Mouse (Mus musculus) kidney, adult 18-20 months (tissue): ENCODE results near the gene Spaca6.
"Not testable (repeated sequence)": the region's sequence is repeated elsewhere in the genome, so short reads cannot be mapped to it uniquely, and the experiment has no call there.

Experiments used
- DNase-seq: peaks from one replicate; pipeline ENCODE4 v3.0.0; 2021

Spaca6 gene

DNA sequence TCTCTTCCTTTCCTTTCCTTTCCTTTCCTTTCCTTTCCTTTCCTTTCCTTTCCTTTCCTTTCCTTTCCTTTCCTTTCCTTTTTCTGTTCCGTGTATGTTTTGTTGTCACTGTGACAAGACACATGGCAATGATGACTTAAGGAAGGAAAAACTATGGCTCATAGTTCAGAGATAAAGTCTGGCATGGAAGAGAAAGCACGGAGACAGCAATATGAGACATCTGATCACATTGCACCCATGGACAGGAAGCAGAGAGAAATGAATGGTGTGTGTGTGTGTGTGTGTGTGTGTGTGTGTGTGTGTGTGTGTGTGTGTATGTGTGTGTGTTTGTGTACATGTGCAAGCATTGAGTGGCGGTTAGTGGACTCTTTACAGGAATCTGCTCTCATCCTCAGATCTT is 17.6 kb downstream of the Spaca6 start:
- DNase-seq = not testable (repeated sequence)

DNA sequence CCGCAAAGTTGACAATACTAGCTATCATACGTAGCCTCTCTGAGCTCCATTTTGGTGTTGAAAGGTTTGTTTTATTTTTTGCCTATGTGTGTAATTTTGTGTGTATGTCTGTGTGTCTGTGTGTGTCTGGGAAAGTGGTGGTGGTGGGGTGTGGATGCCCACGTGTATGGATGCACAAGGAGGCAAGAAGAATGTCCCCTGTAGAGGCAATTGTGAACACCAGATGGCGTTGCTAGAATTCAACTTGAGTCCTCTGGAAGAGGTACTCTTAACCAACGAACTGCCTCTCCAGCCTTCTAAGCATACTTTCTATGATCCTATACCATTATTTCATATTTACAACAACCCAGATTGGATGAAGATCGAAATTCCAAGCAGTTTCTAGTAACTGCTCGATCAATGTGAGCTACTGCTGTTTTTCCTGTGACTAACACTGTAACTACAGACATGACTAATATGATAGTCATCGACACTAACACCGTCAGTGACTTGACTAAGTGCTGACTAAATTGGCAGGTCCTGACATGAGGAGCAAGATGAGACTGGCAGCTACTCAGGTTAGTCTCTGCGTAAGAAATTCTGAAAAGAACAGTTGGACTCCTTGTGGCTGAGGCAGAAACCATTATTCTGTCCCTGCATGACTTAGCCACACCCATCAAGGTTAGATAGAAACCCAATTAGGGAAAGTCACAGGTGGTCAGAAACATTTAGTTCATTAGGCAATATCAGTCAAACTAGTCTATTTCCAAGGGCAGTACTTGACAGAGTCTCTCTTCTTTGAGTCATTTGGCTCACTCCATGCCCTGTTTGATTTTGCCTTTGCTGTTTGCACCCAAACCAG is 18.4 kb downstream of the Spaca6 start:
- DNase-seq = peak; percentile 16

DNA sequence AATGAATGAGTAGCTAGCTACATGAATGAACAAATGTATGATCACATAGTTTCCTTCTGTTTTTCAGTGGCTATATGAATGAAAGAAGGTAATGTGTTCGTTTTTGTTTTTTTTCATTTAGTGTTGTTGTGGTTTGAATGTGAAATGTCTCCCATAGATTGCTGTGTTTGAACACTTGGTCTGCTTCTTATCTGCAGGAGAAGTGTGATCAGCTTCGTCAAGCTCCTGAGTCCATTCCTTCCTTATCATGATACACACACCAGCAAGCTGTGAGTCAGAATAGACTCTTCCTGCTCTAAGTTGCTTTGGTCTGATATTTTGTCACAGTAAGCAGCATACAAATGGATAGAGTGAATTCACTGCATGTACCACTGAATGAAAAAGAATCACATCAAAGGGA is 22.0 kb downstream of the Spaca6 start:
- DNase-seq = no peak

DNA sequence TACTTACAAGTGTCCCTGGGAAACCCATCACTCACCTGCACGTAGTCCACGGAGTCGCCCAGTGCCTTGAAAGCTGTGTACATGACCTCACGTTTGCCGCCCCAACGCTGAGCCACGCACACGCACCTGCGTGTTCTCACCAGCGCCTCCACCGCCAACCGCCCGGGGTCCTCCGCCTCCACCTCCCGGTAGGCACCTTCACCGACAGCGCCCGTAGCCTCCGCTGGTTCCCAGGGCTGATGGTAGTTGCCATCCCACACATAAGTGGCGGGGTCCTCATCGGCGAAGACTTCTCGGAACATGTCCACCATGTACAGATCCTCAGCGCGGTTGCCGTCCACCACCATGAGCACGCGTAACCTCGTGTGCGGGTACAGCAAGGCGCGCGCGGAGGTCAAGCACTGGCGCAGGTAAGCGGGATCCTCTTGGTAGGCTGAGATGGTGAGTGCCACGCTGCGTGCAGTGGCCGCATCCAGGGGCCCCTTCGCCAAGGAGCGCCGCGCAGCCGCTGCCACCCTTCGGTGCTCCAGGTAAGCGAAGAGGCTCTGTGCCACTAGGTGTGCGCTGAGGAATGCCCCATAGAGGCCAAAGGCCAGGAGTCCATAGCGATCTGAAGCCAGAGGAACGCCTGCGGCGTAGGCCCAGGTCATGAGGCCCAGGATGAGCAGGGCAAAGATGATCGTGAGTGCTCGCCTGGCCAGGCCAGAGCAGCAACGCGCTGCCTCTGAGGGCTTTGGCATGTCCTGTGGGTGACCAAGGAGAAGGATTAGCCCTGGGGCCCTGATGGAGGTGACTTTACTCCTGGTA is 23.2 kb downstream of the Spaca6 start:
- DNase-seq = no peak

DNA sequence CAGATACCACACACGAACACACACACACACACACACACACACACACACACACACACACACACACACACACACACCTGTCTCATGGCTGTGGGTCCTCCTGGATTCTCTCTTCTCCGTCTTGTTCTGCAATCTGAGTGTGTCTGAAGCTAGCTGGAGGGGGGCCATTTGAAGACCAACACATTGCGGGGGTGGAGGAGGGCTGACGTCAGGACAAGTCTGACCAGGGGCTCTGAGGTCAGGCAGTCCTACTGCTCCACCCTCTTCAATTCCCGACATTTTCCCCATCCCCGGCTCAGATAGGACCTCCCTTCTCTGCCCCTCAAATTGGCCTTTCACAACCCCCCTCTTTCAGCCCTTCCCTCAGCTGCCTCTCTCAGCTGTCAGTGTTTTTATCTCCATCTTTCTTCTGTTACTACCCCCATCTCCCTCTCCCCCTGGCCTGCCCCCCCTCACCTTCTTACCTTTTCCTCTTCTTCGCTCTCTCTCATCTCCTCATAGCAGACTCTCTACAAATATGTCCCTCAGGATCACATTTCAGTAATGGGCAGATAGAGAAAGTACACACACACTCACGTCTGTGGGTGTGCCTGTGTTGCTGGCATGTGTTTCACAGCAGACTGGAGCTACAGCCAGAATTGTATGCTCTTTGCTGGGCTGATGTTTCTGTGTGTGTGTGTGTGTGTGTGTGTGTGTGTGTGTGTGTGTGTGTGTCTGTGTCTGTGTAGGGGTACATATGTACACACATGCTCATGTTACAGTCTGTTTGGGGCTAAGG is 28.3 kb downstream of the Spaca6 start, which contains the start of gene Has1:
TSS of gene Has1 (minus strand) at position 142 of the 775 bp plus-strand sequence.
- no peak for DNase-seq

DNA sequence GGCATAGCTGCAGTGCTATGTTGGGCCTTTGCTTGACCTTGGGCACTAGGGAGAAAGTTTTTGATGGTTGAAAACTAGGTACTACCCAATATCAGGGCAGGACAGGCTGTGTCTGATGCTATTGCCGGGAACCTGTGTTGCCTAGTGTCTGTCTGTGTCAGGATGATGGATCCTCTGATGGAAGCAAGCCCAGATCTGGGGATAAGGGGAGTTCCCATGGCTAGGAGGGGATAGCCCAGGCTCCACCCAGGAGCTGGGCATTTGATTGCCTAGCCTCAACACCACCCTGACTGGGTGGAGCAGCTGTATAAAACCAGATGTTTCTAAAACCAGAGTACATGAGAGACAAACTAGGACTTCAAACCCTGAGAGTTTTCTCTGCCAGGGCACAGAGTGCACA is 29.7 kb downstream of the Spaca6 start:
- no peak for DNase-seq

DNA sequence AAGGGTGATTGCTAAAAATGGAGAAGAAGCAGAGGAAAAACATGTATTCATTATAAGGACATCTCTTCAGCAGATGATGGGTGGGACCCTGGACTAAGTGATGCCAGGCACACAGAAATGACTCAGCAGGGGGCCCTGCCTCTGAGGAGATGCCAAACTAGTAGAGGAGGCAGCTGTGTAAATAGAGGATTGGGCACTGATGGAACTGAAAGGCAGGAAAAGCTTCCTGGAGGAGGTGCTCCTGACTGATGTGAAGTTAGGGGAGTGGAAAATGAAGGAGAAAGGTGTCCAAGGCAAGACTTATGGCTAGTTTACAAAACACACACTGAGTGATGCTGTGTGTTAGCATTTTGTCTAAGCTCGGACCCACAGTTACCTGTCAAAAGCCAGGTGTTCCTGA is 30.5 kb downstream of the Spaca6 start:
- no peak for DNase-seq

DNA sequence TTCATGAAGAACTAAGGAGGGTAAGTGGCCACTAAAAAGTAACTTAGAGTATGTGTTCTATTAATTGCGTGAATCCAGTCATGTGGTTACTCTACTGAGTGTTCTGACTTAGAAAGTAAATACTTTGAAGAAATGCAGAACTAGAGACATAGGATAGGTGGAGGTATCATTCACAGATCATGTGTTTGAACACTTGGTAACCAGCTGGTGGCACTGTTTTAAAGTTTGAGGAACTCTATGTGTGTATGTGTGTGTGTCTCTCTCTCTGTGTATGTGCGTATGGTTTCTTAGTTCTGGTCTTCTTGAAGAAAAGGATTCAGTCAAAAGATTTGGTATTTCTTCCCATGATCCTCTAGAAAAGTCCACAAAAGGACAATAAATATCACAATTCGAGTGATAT is 33.2 kb downstream of the Spaca6 start:
- DNase-seq = no peak

DNA sequence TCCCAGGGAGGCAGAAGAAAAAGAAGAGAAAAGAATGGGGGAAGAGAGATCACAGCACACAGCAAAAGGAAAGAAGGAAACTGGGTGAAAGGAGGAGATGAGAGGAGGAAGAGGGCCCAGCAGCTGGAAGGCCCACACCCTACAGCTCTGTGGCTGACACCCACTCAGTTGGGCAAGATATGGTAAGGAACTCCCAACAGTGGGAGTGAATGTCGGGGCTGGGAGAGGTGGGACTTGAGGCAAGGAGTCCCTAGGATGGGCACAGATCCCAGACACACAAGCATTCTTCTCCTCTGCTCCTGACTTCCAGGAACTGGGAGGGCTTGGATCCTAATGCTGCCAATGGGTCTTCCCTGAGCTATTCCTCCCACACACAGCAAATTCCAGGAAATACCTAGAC is 35.4 kb downstream of the Spaca6 start:
- DNase-seq = no peak

DNA sequence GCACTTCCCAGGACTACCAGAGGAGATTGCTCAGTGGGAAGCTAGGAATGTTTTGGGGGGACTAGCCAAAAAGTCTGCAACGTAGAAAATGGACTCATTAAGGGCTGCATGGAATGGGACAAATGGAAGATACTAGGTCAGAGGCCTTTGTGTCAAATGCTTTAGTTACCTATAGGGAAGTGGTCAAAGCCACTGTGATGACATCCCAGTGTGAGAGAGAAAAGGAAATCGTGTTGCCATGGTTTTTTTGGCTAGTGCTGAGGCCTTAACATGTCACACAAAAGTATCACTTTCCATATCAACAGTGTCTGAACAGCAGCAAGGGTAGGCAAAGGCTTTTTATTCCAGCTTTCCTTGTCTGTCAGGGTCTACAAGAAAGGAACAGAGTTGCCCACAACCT is 38.2 kb downstream of the Spaca6 start:
- DNase-seq = no peak

DNA sequence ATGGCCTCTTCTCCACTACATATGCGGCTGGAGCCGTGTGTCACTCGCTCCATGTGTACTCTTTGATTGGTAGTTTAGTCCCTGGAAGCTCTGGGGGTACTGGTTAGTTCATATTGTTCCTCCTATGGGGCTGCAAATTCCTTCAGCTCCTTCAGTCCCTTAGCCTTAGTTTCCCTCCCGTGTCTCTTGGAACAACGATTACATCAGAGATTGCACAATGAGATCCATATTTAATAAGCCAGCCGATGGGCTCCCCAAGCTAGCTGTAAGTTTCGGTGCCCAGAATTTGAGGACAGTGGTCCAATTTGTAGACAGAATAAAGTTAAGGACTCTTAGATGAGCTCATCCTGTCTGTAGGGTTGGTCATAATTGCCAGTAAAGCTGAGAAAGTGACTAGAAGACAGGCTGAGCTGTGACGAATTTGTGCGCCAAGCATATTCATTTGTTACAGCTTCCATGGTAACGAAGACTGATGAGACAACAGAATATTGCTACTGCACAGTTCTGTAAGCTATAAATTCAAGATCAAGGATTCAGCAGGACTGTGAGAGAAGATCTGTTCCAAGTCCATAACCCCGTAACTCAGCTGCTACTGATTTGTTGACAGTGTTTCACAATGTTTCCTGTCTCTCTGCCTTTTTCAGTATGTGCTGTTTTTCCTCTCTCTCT is 40.0 kb downstream of the Spaca6 start:
- DNase-seq = no peak

DNA sequence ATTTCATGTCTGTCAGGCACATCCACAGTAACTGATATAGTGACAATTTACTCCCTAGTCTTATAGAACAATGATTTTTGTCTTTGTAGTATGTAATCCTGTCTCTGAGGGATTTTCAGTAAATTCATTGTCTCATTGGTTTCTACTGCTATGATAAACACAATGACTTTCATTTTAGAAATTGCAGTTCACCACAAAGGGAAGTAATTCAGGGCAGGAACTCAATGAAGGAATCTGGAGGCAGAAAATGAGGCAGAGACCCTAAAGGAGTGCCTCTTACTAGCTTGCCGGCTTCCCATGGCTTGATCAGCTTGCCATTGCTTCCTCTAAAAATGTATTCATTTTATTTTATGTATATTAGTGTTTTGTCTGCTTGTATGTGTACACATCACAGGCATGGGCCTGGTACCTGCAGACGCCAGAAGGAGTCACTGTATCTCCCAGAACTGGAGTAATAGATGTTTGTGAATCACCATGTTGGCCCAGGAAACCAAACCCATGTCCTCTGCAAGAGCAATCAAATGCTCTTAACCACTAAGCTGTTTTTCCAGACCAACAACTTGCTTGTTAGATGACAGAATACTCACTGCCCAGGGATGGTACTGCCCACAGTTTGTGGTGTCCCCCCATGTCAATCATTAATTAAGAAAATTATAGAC is 44.1 kb downstream of the Spaca6 start:
- DNase-seq = no peak

DNA sequence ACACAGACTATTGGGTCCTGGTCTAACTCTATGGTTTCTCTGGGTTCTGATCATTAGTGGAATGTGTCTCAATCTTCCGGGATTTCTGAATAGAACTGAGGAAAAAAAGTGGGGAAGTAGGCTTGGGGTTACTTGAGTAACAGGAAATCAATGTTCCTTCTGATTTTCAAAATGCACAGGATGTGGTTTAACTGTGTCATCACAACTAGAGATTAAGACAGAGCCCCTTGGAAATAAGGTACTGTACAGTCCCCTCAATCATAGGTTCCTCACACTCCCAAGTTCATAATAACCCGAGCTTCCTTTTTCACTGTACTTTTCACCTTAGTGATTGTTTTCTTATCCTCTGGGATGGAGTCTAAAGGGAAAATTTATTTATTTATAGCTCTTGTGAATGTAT is 44.7 kb downstream of the Spaca6 start:
- no peak for DNase-seq

DNA sequence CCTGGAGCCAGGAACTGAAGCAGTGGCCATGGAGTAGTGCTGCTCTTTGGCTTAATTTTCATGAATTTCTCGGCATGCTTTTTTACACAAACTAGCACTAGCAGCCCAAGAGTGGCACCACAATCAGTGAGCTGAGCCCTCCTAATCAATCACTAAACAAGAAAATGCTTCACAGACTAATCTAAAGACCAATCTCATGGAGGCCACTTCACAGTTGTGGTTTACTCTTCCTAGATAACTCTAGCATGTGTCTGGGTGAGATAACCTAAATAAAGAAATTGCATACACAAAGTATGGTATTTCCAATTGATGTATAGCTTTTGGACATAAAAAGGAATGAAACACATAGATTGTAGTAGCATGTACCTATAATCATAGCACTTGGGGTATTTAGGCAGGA is 52.4 kb downstream of the Spaca6 start:
- DNase-seq = no peak

DNA sequence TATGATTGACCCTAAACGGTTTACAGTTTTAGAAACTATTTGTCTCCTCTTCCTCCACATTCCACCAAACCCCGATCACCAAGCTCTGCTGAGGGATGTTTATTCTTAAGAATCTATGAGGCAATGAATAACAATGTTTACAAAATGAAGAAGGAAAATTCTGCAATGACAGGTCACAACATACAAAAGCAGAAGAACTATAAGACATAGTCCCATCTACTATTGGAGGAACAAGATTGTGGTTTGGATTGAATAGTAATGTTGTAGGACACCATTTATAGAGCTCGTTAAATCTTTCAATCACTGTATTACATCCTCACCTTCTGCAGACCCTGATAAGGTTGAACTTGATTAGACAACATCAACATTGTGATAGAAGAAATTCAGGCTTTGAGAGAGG is 55.7 kb downstream of the Spaca6 start:
- no peak for DNase-seq

DNA sequence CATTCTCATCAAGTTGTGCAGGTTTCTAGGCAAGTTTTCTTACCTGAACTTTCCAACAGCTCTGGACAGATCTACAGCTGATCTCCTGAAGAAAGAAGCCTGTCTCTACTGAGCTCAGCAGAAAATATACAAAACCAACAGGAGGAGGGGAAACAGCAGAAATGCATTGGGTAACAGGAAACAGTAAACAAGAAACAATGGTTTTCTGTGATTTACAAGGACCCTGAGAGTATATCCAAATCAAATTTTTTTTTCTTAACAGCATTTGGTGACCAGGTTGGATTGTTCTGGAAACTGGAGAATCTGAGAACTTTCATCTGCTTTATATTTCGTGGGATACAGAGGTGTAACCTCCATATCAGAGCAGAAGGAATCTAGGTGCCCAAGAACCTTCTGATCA is 56.9 kb downstream of the Spaca6 start, which contains the start of gene Fpr1:
TSS of gene Fpr1 (minus strand) at position 101 of the 400 bp plus-strand sequence.
- DNase-seq = no peak

DNA sequence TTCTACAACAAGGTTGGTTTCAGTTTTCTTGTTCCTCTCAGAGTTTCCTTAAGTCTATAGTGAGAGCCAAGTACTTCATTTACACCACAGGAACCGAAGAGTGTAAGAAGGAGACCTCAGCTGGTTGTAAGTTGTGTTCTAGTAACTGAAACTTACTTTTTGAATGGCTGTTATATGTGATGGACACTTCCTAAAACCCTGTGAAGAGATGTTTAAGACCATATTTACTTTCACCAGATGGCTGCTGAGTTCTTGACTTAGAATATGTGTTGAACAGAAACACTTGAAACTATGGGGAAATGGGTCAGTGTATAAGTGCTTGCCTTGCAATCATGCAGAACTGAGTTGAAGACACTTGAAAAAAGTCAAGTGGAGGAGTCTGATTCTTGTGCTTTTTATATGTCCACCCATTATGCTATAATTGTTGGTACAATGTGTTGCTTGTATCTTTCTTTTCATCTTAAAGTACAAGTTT is 60.9 kb downstream of the Spaca6 start, which contains the start of the genes Fpr2 and Fpr3:
TSS of gene Fpr2 (plus strand) at position 51 of the 475 bp plus-strand sequence.
TSS of gene Fpr3 (plus strand) at position 79 of the 475 bp plus-strand sequence.
- DNase-seq = no peak

DNA sequence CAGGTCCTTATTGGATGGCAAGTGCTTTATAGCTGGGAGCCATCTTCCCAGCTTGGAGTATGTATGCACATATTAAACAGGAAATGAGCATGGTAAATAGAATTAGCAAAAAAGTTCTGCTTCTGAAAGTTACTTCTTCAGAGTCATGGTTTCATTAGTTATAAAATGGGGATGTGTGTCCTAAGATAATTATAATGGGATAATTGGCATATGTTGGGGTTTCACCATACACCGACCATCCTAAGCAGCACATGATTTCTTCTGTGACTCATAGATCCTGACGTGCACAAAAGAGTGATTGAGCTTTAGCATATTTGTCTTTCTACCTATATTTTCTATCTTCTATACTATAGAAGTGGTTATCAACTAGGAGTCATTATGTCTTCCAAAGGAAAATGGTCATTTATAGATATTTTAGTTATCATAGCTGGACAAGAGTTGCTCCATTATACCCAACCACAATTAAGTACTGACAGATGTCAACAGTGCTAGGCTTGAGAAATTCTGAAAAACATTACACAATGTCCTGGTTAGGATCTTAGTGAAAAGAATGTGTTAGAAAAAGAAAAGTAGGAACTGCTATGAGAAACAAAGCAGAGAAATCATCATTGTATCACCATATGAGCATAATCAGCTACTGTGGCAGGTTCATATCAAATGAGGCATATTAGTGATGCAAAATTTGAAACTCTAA is 62.9 kb downstream of the Spaca6 start:
- DNase-seq = no peak
